Mouse (Mus musculus) midbrain, postnatal 0 days (tissue): ENCODE data around the gene Pafah1b3. TPM values are rescaled to one million over a fixed set of nuclear protein-coding genes. Genes with fewer than 3 reads are reported as not detected.
"Not testable (repeated sequence)": the region's sequence is repeated elsewhere in the genome, so short reads cannot be mapped to it uniquely, and the experiment has no call there.

ENCODE experiments used
- ATAC-seq: fragments of 200-750 bp; cut with Nextera tagmentation; 2 replicates; pipeline ENCODE4 v1.8.0; 2017; ENCODE audit warnings: moderate number of reproducible peaks, mild to moderate bottlenecking, moderate TSS enrichment, moderate library complexity; ENCODE audit not compliant: low FRiP score
- DNase-seq: peaks from one replicate; pipeline ENCODE4 v3.0.0-alpha.2; 2015; ENCODE audit warnings: low spot score
- H3K27ac ChIP-seq: fragments of 300-500 bp; sonication (generic); 2 replicates; pipeline ENCODE4 v1.5.1; 2014; ENCODE audit warnings: low read depth, mild to moderate bottlenecking, low read length, mixed read lengths
- H3K27me3 ChIP-seq: fragments of 300-500 bp; sonication (generic); 2 replicates; pipeline ENCODE4 v1.6.1; 2014; ENCODE audit warnings: low read length, control low read depth, mixed read lengths; ENCODE audit not compliant: insufficient read depth
- H3K36me3 ChIP-seq: fragments of 300-500 bp; sonication (generic); 2 replicates; pipeline ENCODE4 v1.6.1; 2014; ENCODE audit warnings: low read length, control low read depth, mixed read lengths; ENCODE audit not compliant: insufficient read depth
- H3K4me1 ChIP-seq: fragments of 300-500 bp; sonication (generic); 2 replicates; pipeline ENCODE4 v1.6.1; 2014; ENCODE audit warnings: mild to moderate bottlenecking, control low read depth, antibody characterized with exemption, low read length, mixed read lengths; ENCODE audit not compliant: insufficient read depth
- H3K4me2 ChIP-seq: fragments of 300-500 bp; sonication (generic); 2 replicates; pipeline ENCODE4 v1.6.1; 2014; ENCODE audit warnings: low read depth, mild to moderate bottlenecking, low read length, mixed read lengths; ENCODE audit not compliant: poor library complexity, severe bottlenecking
- H3K4me3 ChIP-seq: fragments of 300-500 bp; sonication (generic); 2 replicates; pipeline ENCODE4 v1.5.1; 2014; ENCODE audit warnings: low read depth, mild to moderate bottlenecking, low read length, moderate library complexity
- H3K9ac ChIP-seq: fragments of 300-500 bp; sonication (generic); replicated peaks from 2 replicates; pipeline ENCODE4 v1.6.1; 2014; ENCODE audit warnings: mild to moderate bottlenecking, low read length, moderate library complexity, mixed read lengths; ENCODE audit not compliant: poor library complexity, severe bottlenecking
- H3K9me3 ChIP-seq: fragments of 300-500 bp; sonication (generic); 2 replicates; pipeline ENCODE4 v1.6.1; 2016; ENCODE audit warnings: low read length, control low read depth
- CTCF ChIP-seq: IDR thresholded peaks from 2 replicates; pipeline ENCODE4 v1.5.1; 2016; ENCODE audit warnings: antibody characterized with exemption, mild to moderate bottlenecking
- WGBS: fragments of 180-500 bp; shearing (Covaris S2); extraction: QIAGEN DNeasy Blood & Tissue Kit; methylation state at CpG from one replicate; pipeline ENCODE4 v1.1.7; 2014; 5-methylcytosine and 5-hydroxymethylcytosine counted together
- polyA plus RNA-seq: library from polyadenylated mRNA; unstranded; fragments of >200 nt; fragmentation: Nextera tagmentation; extraction: Ambion mirVana; gene quantifications from 2 replicates; pipeline ENCODE4 v1.2.1, GENCODE M21; 2015
- total RNA-seq: library from RNA; depleted of rRNA; stranded (reverse); fragments of >200 nt; gene quantifications from 2 replicates; pipeline ENCODE4 v1.2.3, GENCODE M21; 2014

Pafah1b3 gene
- total and polyA plus RNA-seq, 2 experiments from 2014 or later = 604 to 661 TPM

DNA sequence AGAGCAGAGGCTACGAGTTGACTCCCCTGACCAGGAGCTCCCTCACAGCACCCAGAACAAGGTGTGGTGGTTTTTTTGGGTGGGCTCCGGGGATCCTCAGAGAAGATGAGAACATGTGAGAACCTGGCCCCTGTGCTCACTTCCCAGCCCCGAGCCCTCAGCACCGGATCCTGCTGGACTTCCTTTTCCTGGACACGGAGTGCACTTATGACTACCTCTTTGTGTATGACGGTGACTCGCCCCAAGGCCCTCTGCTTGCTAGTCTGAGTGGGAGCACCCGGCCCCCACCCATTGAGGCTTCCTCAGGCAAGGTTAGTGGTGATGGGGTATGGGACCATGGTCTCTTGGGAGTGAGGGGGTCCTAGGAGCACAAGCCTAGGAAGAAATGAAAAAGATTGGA lies 28.4 kb upstream of the Pafah1b3 start:
- no peak for TF ChIP-seq CTCF
- WGBS = 91% methylated on average over 8 of the region's 8 CpGs
- Histone ChIP-seq H3K27me3 (no peaks in the 10 kb centered on the region), H3K9me3 (no peaks in the 10 kb centered on the region), H3K9ac (no peak overlapping the region), H3K36me3 (peaks cover 31% of the 10 kb centered on the region), H3K4me2 (no peak overlapping the region), H3K4me3 (no peak overlapping the region), H3K4me1 (peaks cover 9% of the 10 kb centered on the region; the same call in 1 of the 2 replicates), H3K27ac (no peak overlapping the region)
- DNase-seq (no peak), ATAC-seq (no peak)

DNA sequence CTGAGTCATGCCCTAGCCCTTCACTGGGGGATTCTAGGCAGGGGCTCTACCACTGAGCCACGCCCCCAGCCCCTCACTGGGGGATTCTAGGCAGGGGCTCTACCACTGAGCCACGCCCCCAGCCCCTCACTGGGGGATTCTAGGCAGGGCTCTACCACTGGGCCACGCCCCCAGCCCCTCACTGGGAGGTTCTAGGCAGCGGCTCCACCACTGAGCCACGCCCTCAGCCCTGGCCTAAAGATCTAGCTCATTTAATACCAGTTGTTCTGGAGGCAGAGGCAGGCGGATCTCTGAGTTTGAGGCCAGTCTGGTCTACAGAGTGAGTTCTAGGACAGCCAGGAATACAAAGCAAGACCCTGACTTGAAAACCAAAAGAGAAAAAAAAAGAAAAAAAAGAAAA lies 27.6 kb upstream of the Pafah1b3 start:
- ATAC-seq, H3K4me1 ChIP-seq, H3K4me2 ChIP-seq, H3K4me3 ChIP-seq, DNase-seq, H3K27me3 ChIP-seq, H3K9ac ChIP-seq, H3K9me3 ChIP-seq, H3K27ac ChIP-seq: not testable (repeated sequence)
- peaks cover 23% of the 10 kb centered on the region for H3K36me3 ChIP-seq
- 95% methylated on average over 6 of the region's 6 CpGs for WGBS

DNA sequence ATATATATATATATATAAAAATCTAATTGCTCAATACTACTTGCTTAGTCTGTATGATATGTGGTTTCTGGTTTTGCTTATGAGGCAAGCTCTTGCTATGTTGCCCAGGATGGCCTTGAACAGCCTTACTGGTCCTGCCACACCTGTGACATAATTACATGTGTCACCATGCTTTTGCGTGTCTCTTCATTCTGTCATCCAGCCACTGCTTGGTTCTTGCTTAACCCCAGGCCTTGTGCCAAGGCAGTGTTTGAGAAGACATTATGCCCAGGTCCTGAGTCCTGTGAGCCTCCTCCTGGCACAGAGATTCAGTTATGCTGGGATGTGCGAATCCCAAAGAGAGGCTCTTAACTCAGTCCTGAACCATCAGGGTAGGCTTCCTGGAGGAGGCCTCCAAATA lies 25.4 kb upstream of the Pafah1b3 start:
- Histone ChIP-seq H3K27ac (no peak overlapping the region), H3K4me1 (peaks cover 11% of the 10 kb centered on the region; the same call in 1 of the 2 replicates), H3K9ac (no peak overlapping the region), H3K4me2 (no peak overlapping the region), H3K9me3 (no peaks in the 10 kb centered on the region), H3K4me3 (no peak overlapping the region), H3K27me3 (no peaks in the 10 kb centered on the region), H3K36me3 (peaks cover 11% of the 10 kb centered on the region)
- 87% methylated on average over 2 of the region's 2 CpGs for WGBS
- no peak for DNase-seq
- no peak for TF ChIP-seq CTCF
- ATAC-seq = no peak

- ATAC-seq (no peak), DNase-seq (no peak)
- peak overlapping the region; percentile 24; the same call in 1 of the 2 replicates for H3K9ac ChIP-seq
- TF ChIP-seq CTCF = no peak
- H3K27ac ChIP-seq = peak overlapping the region; percentile 26; the same call in 1 of the 2 replicates
- H3K36me3 ChIP-seq = peaks cover 5% of the 10 kb centered on the region; the same call in 1 of the 2 replicates
- H3K9me3 ChIP-seq = no peaks in the 10 kb centered on the region
- no peak overlapping the region for H3K4me3 ChIP-seq
- peaks cover 11% of the 10 kb centered on the region; the same call in 1 of the 2 replicates for H3K4me1 ChIP-seq
- H3K27me3 ChIP-seq = no peaks in the 10 kb centered on the region
- peak overlapping the region; percentile 22 for H3K4me2 ChIP-seq
- WGBS = 16% methylated on average over 6 of the region's 6 CpGs
These were observed 24.3 kb upstream of the Pafah1b3 start for GRCm38 (mm10) chr7:25322058-25322484.

- Histone ChIP-seq H3K4me3 (peak overlapping the region; percentile 73), H3K9me3 (no peaks in the 10 kb centered on the region), H3K27ac (peak overlapping the region; percentile 89), H3K9ac (peak overlapping the region; percentile 92), H3K4me2 (peak overlapping the region; percentile 97), H3K36me3 (0 out of 2 replicates have a peak, but pooled peaks cover 13% of the 10 kb centered on the region), H3K4me1 (peaks cover 11% of the 10 kb centered on the region; the same call in 1 of the 2 replicates), H3K27me3 (peaks cover 12% of the 10 kb centered on the region; the same call in 1 of the 2 replicates)
- 15% methylated on average over 21 of the region's 21 CpGs for WGBS
- no peak for DNase-seq
- TF ChIP-seq CTCF = no peak
- no peak for ATAC-seq
These were observed 19.7 kb upstream of the Pafah1b3 start for GRCm38 (mm10) chr7:25317446-25317999.
